Mouse (Mus musculus) spleen, postnatal 0 days (tissue): Measurements from ENCODE around the gene Gm5737. TPM values are rescaled to one million over a fixed set of nuclear protein-coding genes. Genes with fewer than 3 reads are reported as not detected.

ENCODE experiments used
- polyA plus RNA-seq: library from polyadenylated mRNA; unstranded; fragments of >200 nt; fragmentation: Nextera tagmentation; extraction: Ambion mirVana; gene quantifications from 2 replicates; pipeline ENCODE4 v1.2.1, GENCODE M21; 2015

The Gm5737 gene
- not detected in 2 replicates for polyA plus RNA-seq

DNA sequence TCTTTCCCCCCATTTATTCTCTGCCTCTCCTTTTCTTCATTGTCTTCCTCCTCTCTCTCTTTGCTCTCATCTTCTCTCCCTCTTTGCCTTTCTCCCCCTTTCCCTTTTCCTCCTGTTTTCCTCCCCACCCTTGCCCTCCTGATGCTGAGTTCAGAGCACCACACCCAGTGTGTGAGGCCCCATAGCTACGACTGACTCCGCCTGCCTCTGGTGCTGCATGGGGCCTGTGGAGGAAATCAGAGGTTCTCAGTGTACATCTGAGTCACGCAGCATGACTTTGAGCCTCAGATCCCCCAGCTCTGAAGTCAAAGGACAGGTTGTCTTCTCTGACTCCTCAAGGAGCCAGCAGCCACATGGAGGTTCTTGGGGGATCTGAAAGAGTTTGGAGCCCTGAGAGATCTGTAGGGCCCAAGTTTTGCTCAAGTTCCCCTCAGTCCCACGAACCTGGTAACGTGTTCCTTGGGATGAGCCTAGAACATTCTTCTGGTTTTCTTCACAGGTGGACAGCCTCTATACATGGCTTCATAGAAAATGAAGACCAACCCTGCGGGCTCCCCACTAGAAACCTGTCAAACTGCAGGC, at the start of gene Gm5737:
Gm5737 (plus strand) TSS at position 532 of the 582 bp plus-strand sequence.

DNA sequence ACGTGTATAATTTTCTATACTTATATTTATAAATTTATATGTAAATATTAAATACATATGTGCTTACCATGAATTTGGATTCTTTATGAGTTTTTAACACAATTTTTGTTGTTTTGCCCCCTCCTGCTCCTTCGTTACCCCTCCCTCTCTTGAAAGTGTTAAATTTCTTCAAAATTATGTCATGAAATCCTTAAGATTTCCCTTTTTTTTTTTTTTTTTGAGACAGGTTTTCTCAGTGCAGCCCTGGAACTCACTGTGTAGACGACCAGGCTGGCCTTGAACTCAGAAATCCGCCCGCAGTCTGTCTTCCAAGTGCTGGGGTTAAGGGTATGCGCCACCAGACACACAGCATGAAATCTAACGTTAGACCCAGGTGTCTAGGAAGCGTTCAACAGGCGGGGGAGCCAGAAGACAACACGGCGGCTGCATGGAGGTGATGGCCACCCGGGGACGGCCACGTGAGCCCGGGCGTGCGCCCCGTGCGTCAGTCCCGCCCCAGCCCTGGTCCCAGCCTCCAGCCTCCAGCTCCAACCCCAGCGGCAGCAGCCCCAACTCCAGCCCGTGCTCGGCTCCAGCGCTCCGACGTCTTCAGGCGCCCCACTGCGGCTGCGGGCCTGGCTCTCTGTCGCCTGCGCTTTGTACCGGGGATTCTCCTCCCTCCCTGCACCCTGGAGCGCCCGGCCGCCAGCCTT, 30.3 kb downstream of the Gm5737 start, which contains the start of gene Eef2k:
Eef2k (plus strand) TSS at position 487 of the 692 bp plus-strand sequence.

Other genes starting within 250 kb of the Gm5737 start
- gene Uqcrc2, start 177.2 kb upstream of the Gm5737 start, polyA plus RNA-seq: 109 and 119 TPM in 2 replicates
- 0.19 and 0.23 TPM in 2 replicates for gene Pdzd9, start 142.0 kb upstream of the Gm5737 start, polyA plus RNA-seq
- 10.0 and 10.6 TPM in 2 replicates for gene Mosmo, start 134.7 kb upstream of the Gm5737 start, polyA plus RNA-seq
- 0.07 and 0.28 TPM in 2 replicates for gene Vwa3a, start 73.0 kb upstream of the Gm5737 start, polyA plus RNA-seq
- gene Eef2k, start 30.5 kb downstream of the Gm5737 start, polyA plus RNA-seq: 49.2 and 49.5 TPM in 2 replicates
- 16.7 and 17.1 TPM in 2 replicates for gene Polr3e, start 105.4 kb downstream of the Gm5737 start, polyA plus RNA-seq
- gene Cdr2, start 169.9 kb downstream of the Gm5737 start, polyA plus RNA-seq: 40.9 and 44.4 TPM in 2 replicates
- gene Mfsd13b, start 170.1 kb downstream of the Gm5737 start, polyA plus RNA-seq: 0.20 TPM in 1 of 2 replicates, not detected in the other
- gene Mettl9, start 222.1 kb downstream of the Gm5737 start, polyA plus RNA-seq: 66.9 and 72.0 TPM in 2 replicates